Mouse (Mus musculus): ENCODE measurements around the gene Evpl.

DNA sequence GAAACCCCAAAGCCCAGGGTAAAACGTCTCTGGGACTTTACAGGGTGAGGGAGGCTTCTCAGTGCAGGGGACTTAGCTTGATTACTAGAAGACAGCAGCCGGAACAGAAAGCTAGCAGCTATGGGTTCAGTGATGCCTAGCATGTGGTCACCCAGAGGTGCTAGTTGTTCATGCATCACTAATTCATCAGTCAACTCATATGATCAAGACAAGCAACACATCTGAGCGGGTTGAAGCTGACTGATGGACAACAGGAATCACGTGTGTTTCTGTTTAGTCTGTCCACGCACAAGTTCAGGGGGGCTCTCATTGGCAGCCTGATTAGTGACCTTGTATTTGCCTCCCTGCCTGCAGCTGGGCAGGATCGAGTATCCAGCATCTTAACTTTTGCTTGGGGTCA is 46.1 kb upstream of the Evpl start:
- TF ChIP-seq POLR2A (IDR thresholded peaks at IDR 0.05; ENCODE audit: insufficient read depth, low read depth, low read length), result no peak
- TF ChIP-seq CTCF (IDR thresholded peaks at IDR 0.05; ENCODE audit: insufficient read depth, low read depth, low read length), result no peak

All from olfactory bulb, adult 2 months (tissue).